Mouse (Mus musculus) retina, postnatal 1 day (tissue): ENCODE measurements at regions not wholly inside any gene's neighbourhood (a gene's known extent, or its start where the extent isn't known, plus 50 kb on each side); places are given as distances from the start of the nearest gene placed in this dataset.

Source experiments
- DNase-seq: peaks from one replicate; pipeline ENCODE4 v3.0.0-alpha.2; 2012

DNA sequence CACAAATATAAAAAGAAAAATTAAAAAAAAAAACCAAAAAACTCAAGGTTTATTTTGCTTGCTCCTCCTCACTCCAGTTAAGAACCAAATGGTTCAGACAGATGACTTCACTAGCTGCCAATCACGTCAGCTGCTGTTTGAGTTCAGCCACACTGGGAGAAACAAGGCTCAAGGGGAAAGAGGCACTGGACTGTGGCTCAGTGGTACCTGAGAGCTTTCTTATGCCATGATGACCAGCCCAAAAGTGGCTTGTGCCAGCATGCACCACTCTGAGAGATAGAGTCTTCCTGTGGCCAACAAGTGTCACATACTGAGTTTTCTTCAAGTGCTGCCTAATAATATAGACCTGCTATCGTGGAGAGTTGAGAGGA lies 198.0 kb upstream of the Tprg start:
- no peak for DNase-seq

DNA sequence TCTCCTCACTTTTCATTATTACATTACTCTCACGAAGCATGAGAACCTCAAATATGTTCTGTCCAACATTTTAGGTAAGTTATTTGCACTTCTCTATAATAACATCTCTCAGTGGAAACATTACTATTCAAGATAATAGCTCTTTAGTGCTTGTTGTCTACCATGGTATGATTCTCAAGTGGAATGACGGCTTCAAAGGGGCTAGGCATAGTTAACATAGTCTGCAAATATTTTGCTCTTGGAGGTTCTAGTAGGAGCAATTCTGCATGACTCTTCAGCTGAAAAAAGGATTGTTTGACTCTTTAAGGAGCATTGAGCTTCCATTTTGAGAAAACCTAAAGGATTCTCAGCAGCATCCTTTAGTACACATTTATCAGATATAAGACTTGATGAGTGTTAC lies 182.5 kb upstream of the Tprg start:
- no peak for DNase-seq

GRCm38 (mm10) chr16:25104603-25105002 lies 182.0 kb upstream of the Tprg start:
- DNase-seq = peak; percentile 84

- DNase-seq = peak; percentile 5
These were observed 146.5 kb upstream of the Tprg start for GRCm38 (mm10) chr16:25140164-25140563.

GRCm38 (mm10) chr16:25147486-25147885 lies 139.1 kb upstream of the Tprg start:
- DNase-seq = no peak

- no peak for DNase-seq
These were observed 137.4 kb upstream of the Tprg start for GRCm38 (mm10) chr16:25149186-25149585.

DNA sequence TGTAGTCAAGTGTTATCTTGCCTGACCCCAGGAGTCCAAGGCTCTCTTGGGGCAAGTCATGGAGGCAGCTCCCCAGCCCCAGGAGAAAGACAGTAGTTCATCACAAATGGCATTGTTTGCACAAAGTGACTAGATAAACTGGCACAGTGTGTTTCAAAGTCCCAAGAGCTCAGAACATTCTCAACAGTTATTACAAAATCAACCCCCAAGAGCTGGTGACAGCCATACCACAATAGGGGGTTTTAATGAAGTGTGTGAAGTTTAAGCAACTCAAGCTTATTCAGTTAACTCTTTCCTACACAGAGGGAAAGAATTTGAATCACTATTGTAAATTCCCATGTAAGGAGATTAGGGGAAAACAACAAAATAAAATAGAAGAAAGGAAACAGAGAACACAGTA lies 109.7 kb upstream of the Tprg start:
- DNase-seq = no peak

DNA sequence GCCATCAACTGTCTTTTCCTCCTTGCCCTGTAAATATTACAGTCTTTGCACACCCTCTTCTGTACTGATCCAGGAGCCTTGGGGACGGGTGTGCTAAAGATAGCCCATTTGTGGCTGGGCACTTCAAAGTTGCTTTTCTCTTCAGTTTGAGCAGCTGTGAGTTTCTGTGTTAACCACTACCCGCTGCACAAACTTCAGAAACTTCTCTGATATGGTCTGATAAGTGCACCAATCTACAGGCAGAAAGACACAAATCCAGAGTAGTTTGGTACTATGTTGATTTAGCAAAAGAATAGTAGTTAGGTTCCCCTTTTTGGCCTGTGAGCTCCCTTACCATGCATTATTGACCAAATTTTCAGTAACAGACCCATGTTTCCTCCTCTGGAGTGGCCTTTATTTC lies 108.6 kb upstream of the Tprg start:
- no peak for DNase-seq

DNA sequence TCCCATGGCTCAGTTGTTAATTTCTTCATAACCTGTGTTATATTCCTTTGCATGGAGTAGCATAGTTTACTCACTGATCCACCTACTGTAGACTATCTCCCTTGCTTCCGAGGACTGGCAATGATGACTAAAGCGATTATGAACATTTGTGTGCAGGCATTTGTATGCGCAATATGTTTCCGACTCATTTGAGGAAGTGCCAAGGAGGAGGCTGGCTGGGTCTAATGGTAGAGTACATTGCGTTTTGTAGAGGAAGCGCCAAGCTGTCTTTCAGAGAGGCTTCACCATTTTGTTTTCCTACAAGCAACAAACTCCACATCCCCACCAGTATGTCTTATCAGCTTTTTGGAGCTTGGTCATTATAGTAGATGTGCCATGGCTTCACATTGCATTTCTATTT lies 104.7 kb upstream of the Tprg start:
- no peak for DNase-seq

- DNase-seq = no peak
These were observed 89.5 kb upstream of the Tprg start for GRCm38 (mm10) chr16:25197079-25197478.

- DNase-seq = no peak
These were observed 87.8 kb upstream of the Tprg start for GRCm38 (mm10) chr16:25198844-25199243.

- DNase-seq = no peak
These were observed 86.6 kb upstream of the Tprg start for GRCm38 (mm10) chr16:25199984-25200383.

GRCm38 (mm10) chr16:25201094-25201770 lies 85.4 kb upstream of the Tprg start:
- DNase-seq = no peak

DNA sequence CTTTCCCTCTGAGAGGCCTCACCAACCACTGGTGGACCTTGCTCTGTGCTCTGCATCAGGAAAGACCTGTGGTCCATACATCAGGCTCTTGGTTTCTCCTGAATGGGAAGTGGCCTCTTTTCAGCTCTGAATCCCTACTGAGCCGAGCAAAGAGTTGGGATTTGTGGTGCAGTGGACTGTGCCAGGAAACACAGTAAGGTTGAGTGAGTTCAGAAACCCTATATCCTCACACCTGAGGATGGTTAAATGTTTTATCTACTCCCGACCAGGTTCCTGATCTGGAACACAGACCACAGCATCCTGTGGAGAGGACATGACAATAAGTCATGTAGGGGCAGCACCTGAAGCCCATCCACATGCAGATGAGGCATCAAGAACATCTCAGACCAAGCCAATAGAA lies 73.4 kb upstream of the Tprg start:
- no peak for DNase-seq

- DNase-seq = no peak
These were observed 66.1 kb upstream of the Tprg start for GRCm38 (mm10) chr16:25220552-25220951.

- DNase-seq = no peak
These were observed 61.8 kb upstream of the Tprg start for GRCm38 (mm10) chr16:25224801-25225200.
